Mouse (Mus musculus) C2C12 (cell line): ENCODE data around the gene Abraxas1.

Experiments
- CTCF ChIP-seq: IDR thresholded peaks from one replicate; pipeline ENCODE4 v1.5.1; 2011; ENCODE audit not compliant: control insufficient read depth, insufficient read depth, insufficient read length
- MAX ChIP-seq: IDR thresholded peaks from one replicate; pipeline ENCODE4 v1.6.1; 2011; ENCODE audit warnings: mild to moderate bottlenecking, control low read depth
- MYOG ChIP-seq: IDR thresholded peaks from one replicate; pipeline ENCODE4 v1.6.1; 2011; ENCODE audit not compliant: control insufficient read depth, insufficient read length; ENCODE audit errors: extremely low read depth

DNA sequence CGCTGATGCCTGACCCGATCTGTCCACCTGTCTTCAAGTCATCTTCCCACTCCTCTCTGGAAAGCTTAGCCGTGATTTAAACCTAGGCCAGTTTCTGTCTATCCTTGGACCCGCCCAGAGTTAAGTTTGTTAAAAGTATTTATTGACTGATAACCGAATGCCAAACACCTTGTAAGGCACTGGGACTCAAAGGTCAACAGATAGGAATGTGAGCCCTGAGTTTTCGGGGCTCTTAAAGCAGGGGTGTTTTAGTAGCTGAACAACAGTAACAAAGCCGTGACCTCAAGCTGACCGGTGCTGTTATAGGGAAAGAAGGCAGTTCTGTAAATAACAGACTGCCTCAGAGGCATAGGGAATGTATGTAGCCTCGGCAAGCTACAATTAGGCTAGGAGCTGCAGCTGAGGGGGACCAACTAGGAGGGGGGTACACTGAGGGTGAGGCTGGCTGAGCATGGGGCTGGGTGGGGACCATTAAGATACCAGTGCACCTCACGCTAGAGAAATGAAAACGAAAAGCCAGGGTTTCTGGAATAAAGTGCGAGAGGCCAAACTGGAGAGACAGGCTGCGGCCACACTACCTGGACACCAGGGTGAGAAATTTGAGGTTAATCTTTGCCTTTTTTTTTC is 44.9 kb downstream of the Abraxas1 start:
- TF ChIP-seq CTCF, result no peak
- no peak for TF ChIP-seq MAX
- no peak for TF ChIP-seq MYOG
